Mouse (Mus musculus): Measurements from ENCODE around the gene Nphp1. TPM values are rescaled to one million over a fixed set of nuclear protein-coding genes. Genes with fewer than 3 reads are reported as not detected.

The Nphp1 gene
- polyA plus RNA-seq, 1 experiment from 2014 or later, result 23.1 TPM

DNA sequence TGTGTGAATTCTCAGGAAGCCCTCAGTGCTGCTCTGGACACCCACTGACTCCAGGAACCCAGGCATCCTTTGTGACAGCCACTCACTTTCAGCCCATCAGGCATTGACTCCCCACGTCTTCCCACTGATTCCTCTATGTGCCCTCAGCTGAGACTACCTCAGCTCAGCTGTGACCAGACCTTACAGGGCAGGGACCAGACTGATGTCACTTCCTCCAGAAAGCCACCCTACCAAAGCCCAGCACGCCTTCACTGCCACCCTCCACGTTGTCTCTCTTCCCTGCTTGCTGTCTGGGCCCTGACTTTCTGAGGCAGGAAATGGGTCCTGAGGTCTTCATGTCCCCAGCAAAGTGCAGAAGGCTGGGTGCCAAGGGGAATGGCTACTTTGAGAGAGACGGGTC is 65.5 kb downstream of the Nphp1 start:
- H3K27ac ChIP-seq (ENCODE audit: low read depth, low read length), result no peak overlapping the region
- no peak overlapping the region for H3K4me2 ChIP-seq (replicated peaks; ENCODE audit: low read depth, low read length)
- no peaks in the 10 kb centered on the region for H3K9me3 ChIP-seq (ENCODE audit: control insufficient read depth, low read length)
- ATAC-seq (ENCODE audit: low FRiP score) (no peak), DNase-seq (ENCODE audit: low spot score) (no peak)
- H3K4me3 ChIP-seq (ENCODE audit: low read depth, low read length), result no peak overlapping the region
- no peaks in the 10 kb centered on the region for H3K27me3 ChIP-seq (ENCODE audit: control insufficient read depth, insufficient read depth, low read length)
- 65% methylated on average over 4 of the region's 4 CpGs for WGBS
- H3K9ac ChIP-seq (ENCODE audit: low read depth, low read length), result no peak overlapping the region
- H3K4me1 ChIP-seq (replicated peaks; ENCODE audit: control insufficient read depth, insufficient read depth, low read length), result no peaks in the 10 kb centered on the region
- no peaks in the 10 kb centered on the region for H3K36me3 ChIP-seq (ENCODE audit: control insufficient read depth, insufficient read depth, low read length)

DNA sequence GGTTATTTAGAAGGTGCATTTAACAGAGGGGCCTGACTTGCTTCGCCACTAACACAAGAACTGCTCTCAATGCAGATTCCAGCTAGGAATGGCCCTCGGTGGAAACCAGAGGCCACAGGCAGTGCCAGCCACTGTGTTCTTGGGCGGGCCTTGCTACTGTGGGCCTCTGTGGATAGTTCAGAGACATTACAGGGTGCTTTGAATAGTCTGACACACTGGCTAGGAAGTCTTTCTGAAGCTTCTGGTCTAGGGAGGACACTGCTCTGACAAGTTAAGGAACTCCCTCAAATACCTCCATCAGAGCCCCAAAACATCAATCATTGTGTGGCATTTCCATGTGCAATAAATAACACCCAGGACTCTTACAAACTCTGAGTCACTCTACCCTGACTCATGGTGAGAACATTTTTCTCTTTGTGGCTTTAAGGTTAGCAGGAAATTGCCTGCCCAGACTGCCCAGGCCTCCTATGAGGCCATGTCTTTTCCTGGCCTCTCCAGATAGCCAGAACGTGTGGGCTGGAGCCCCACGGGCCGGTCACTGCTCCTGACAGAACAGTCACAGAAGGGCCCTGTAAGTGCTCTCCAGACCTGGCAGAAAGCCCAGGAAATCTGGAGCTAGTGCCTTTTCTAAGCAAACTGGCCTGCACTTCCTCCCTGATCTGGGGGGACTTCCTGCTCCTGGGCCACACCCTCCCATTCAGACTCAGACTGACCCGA is 66.4 kb downstream of the Nphp1 start:
- Histone ChIP-seq H3K27ac (ENCODE audit: low read depth, low read length) (no peak overlapping the region), H3K9ac (ENCODE audit: low read depth, low read length) (no peak overlapping the region), H3K4me2 (replicated peaks; ENCODE audit: low read depth, low read length) (no peak overlapping the region), H3K4me1 (replicated peaks; ENCODE audit: control insufficient read depth, insufficient read depth, low read length) (no peaks in the 10 kb centered on the region), H3K27me3 (ENCODE audit: control insufficient read depth, insufficient read depth, low read length) (no peaks in the 10 kb centered on the region), H3K4me3 (ENCODE audit: low read depth, low read length) (no peak overlapping the region), H3K36me3 (ENCODE audit: control insufficient read depth, insufficient read depth, low read length) (no peaks in the 10 kb centered on the region), H3K9me3 (ENCODE audit: control insufficient read depth, low read length) (no peaks in the 10 kb centered on the region)
- no peak for DNase-seq (ENCODE audit: low spot score)
- 62% methylated on average over 7 of the region's 7 CpGs for WGBS
- no peak for ATAC-seq (ENCODE audit: low FRiP score)

DNA sequence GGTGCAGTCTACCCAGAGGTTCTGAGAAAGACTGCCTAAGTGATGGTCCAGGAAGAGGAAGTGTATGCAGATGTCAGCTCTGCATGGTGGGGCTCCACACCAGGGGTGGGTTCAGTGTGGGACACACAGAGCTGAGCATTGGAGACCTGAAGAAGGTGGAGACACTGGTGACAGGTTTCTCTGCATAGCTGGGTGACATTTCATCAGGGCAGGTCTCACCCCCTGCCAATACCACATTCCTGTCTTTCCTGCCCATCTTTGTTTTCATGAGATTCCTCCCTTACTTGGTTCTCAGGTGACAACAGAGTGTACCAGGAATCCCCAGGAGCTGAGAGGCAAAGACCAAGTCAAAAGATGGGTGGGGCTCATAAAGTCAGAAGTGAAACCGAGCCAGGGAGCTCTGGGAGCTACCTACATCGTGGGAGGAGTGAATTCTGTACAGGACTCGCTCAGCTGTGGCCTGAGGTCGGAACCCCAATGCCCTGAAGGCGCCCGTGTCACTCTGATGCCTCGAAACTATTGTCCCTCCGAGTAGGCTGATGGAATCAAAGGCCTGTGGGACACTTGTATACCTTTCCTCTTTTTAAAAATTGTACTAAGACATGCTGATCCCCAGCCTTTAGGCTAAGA is 69.7 kb downstream of the Nphp1 start:
- no peaks in the 10 kb centered on the region for H3K27me3 ChIP-seq (ENCODE audit: control insufficient read depth, insufficient read depth, low read length)
- no peak overlapping the region for H3K27ac ChIP-seq (ENCODE audit: low read depth, low read length)
- ATAC-seq (ENCODE audit: low FRiP score), result no peak
- H3K4me2 ChIP-seq (replicated peaks; ENCODE audit: low read depth, low read length), result no peak overlapping the region
- H3K9me3 ChIP-seq (ENCODE audit: control insufficient read depth, low read length), result no peaks in the 10 kb centered on the region
- DNase-seq (ENCODE audit: low spot score), result no peak
- 64% methylated on average over 8 of the region's 8 CpGs for WGBS
- no peaks in the 10 kb centered on the region for H3K4me1 ChIP-seq (replicated peaks; ENCODE audit: control insufficient read depth, insufficient read depth, low read length)
- no peak overlapping the region for H3K4me3 ChIP-seq (ENCODE audit: low read depth, low read length)
- H3K36me3 ChIP-seq (ENCODE audit: control insufficient read depth, insufficient read depth, low read length), result no peaks in the 10 kb centered on the region
- no peak overlapping the region for H3K9ac ChIP-seq (ENCODE audit: low read depth, low read length)

- H3K4me3 ChIP-seq (ENCODE audit: low read depth, low read length), result no peak overlapping the region
- no peaks in the 10 kb centered on the region for H3K9me3 ChIP-seq (ENCODE audit: control insufficient read depth, low read length)
- H3K36me3 ChIP-seq (ENCODE audit: control insufficient read depth, insufficient read depth, low read length), result no peaks in the 10 kb centered on the region
- DNase-seq (ENCODE audit: low spot score), result no peak
- H3K4me1 ChIP-seq (replicated peaks; ENCODE audit: control insufficient read depth, insufficient read depth, low read length), result no peaks in the 10 kb centered on the region
- H3K27me3 ChIP-seq (ENCODE audit: control insufficient read depth, insufficient read depth, low read length), result no peaks in the 10 kb centered on the region
- ATAC-seq (ENCODE audit: low FRiP score), result no peak
- 53% methylated on average over 3 of the region's 3 CpGs for WGBS
- no peak overlapping the region for H3K9ac ChIP-seq (ENCODE audit: low read depth, low read length)
- H3K4me2 ChIP-seq (replicated peaks; ENCODE audit: low read depth, low read length), result no peak overlapping the region
- H3K27ac ChIP-seq (ENCODE audit: low read depth, low read length), result no peak overlapping the region
These were observed 74.0 kb downstream of the Nphp1 start for GRCm38 (mm10) chr2:127714726-127715125.

DNA sequence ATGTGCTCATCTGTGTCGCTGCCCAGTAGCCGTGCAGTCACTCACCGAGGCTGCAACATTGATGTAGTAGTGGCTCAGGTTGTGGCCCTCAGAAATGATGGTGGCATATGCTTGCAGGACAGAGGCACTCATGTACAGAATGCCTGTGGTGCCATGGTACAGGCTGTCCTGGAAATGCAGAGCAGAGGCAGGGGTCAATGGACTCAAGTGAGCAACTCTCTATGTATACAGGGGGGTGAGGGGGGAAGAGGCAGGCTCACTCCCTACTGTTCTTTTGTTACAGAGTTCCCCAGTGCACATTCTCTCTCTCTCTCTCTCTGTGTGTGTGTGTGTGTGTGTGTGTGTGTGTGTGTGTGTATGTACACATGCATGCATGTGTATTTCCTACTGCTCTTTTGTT is 79.9 kb downstream of the Nphp1 start:
- Histone ChIP-seq H3K4me3 (ENCODE audit: low read depth, low read length) (no peak overlapping the region), H3K4me2 (replicated peaks; ENCODE audit: low read depth, low read length) (no peak overlapping the region), H3K36me3 (ENCODE audit: control insufficient read depth, insufficient read depth, low read length) (no peaks in the 10 kb centered on the region), H3K27me3 (ENCODE audit: control insufficient read depth, insufficient read depth, low read length) (no peaks in the 10 kb centered on the region), H3K9ac (ENCODE audit: low read depth, low read length) (no peak overlapping the region), H3K27ac (ENCODE audit: low read depth, low read length) (no peak overlapping the region), H3K9me3 (ENCODE audit: control insufficient read depth, low read length) (no peaks in the 10 kb centered on the region), H3K4me1 (replicated peaks; ENCODE audit: control insufficient read depth, insufficient read depth, low read length) (no peaks in the 10 kb centered on the region)
- DNase-seq (ENCODE audit: low spot score) (no peak), ATAC-seq (ENCODE audit: low FRiP score) (no peak)
- 77% methylated on average over 3 of the region's 3 CpGs for WGBS

DNA sequence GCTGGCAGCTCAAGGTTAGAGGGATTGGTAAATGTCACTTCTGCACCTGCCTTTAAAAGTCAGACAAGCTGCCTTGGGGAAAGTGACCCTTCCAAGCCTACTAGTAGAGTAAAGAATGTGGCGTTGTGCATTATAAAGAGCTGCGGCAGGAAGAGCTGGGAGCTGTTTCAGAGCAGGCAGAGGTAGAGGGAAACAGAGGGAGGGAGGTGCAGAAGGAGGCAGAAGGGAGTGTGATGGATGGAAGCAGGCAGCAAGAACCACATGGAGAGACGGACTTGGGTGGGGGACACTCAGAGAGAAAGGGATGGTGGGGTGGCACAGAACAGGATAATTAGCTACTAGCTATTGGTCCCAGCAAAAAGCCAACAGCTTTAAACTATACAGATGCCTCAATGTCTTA is 80.6 kb downstream of the Nphp1 start:
- 41% methylated on average over 3 of the region's 3 CpGs for WGBS
- no peak for DNase-seq (ENCODE audit: low spot score)
- Histone ChIP-seq H3K4me1 (replicated peaks; ENCODE audit: control insufficient read depth, insufficient read depth, low read length) (no peaks in the 10 kb centered on the region), H3K4me3 (ENCODE audit: low read depth, low read length) (no peak overlapping the region), H3K9ac (ENCODE audit: low read depth, low read length) (no peak overlapping the region), H3K9me3 (ENCODE audit: control insufficient read depth, low read length) (no peaks in the 10 kb centered on the region), H3K36me3 (ENCODE audit: control insufficient read depth, insufficient read depth, low read length) (no peaks in the 10 kb centered on the region), H3K4me2 (replicated peaks; ENCODE audit: low read depth, low read length) (no peak overlapping the region), H3K27ac (ENCODE audit: low read depth, low read length) (no peak overlapping the region), H3K27me3 (ENCODE audit: control insufficient read depth, insufficient read depth, low read length) (no peaks in the 10 kb centered on the region)
- no peak for ATAC-seq (ENCODE audit: low FRiP score)

DNA sequence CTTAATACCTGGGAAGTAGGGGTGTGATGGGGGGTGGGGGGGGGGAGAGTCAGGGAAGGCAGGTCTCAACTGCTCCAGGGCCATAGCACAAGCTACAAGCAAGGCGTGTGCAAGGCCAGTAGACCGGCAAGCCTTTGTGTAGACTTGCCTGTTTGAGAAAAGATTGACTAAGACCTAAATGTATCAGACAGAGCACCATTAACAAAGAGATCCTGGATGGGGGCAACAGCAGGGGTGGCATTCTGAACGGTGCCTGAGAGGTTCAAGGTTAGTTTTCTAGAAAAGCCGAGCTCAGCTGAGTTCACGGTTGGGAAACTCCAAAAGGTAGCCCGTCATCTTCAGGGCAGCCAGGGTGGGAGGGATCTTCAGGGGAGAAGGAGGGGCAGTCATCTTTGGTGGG is 83.4 kb downstream of the Nphp1 start:
- Histone ChIP-seq H3K4me3 (ENCODE audit: low read depth, low read length) (no peak overlapping the region), H3K4me1 (replicated peaks; ENCODE audit: control insufficient read depth, insufficient read depth, low read length) (no peaks in the 10 kb centered on the region), H3K27ac (ENCODE audit: low read depth, low read length) (no peak overlapping the region), H3K4me2 (replicated peaks; ENCODE audit: low read depth, low read length) (no peak overlapping the region), H3K36me3 (ENCODE audit: control insufficient read depth, insufficient read depth, low read length) (no peaks in the 10 kb centered on the region), H3K27me3 (ENCODE audit: control insufficient read depth, insufficient read depth, low read length) (no peaks in the 10 kb centered on the region), H3K9me3 (ENCODE audit: control insufficient read depth, low read length) (no peaks in the 10 kb centered on the region), H3K9ac (ENCODE audit: low read depth, low read length) (no peak overlapping the region)
- no peak for DNase-seq (ENCODE audit: low spot score)
- 78% methylated on average over 6 of the region's 6 CpGs for WGBS
- no peak for ATAC-seq (ENCODE audit: low FRiP score)

Other genes starting within 250 kb of the Nphp1 start
- gene Prom2, start 247.4 kb downstream of the Nphp1 start, polyA plus RNA-seq (2014; fragmentation: Nextera tagmentation; extraction: Ambion mirVana), result 0.40 and 0.86 TPM in 2 replicates
- 7.8 and 9.5 TPM in 2 replicates for gene Zfp661, start 201.8 kb downstream of the Nphp1 start, polyA plus RNA-seq (2014; fragmentation: Nextera tagmentation; extraction: Ambion mirVana)
- 154 and 157 TPM in 2 replicates for gene Mrps5, start 201.7 kb downstream of the Nphp1 start, polyA plus RNA-seq (2014; fragmentation: Nextera tagmentation; extraction: Ambion mirVana)
- 0.86 and 1.4 TPM in 2 replicates for gene Mal, start 132.2 kb downstream of the Nphp1 start, polyA plus RNA-seq (2014; fragmentation: Nextera tagmentation; extraction: Ambion mirVana)
- gene Mall, start 59.0 kb downstream of the Nphp1 start, polyA plus RNA-seq (2014; fragmentation: Nextera tagmentation; extraction: Ambion mirVana), result 1.4 and 1.9 TPM in 2 replicates
- 26.5 and 26.9 TPM in 2 replicates for gene Mtln, start 3.6 kb upstream of the Nphp1 start, polyA plus RNA-seq (2014; fragmentation: Nextera tagmentation; extraction: Ambion mirVana)
- 33.5 and 34.8 TPM in 2 replicates for gene Bub1, start 43.0 kb upstream of the Nphp1 start, polyA plus RNA-seq (2014; fragmentation: Nextera tagmentation; extraction: Ambion mirVana)
- gene Acoxl, start 50.0 kb upstream of the Nphp1 start, polyA plus RNA-seq (2014; fragmentation: Nextera tagmentation; extraction: Ambion mirVana), result 0.14 TPM in 1 of 2 replicates, not detected in the other